Comparison of ENCODE assay signal across 9 mouse cellular contexts in genomic region chr1:149254141-149254540, GRCm38 (mm10).
DNase-seq lines count a peak whose midpoint lies in the region; ATAC-seq and TF ChIP-seq lines count a peak whose summit lies in the region.
"Had no signal": no experiment of that assay in that cellular context is flagged by ENCODE, and none has a peak within 500 bp of the region (broad histone marks: within the 10 kb centered on the region; RNA-seq: fewer than 3 reads in every experiment).

No protein-coding gene starts in this region.

- no peak for TF ChIP-seq EP300 in liver, postnatal 0 days (IDR thresholded peaks at IDR 0.05; ENCODE audit: low read depth)

- H3K9me3 ChIP-seq in liver, postnatal 0 days (ENCODE audit: low read length): no peaks in the 10 kb centered on the region
- no peaks in the 10 kb centered on the region for H3K9me3 ChIP-seq in liver, embryonic 11.5 days (ENCODE audit: control insufficient read depth, low read length)
- H3K9me3 ChIP-seq in midbrain, embryonic 13.5 days: no peaks in the 10 kb centered on the region
- H3K9me3 ChIP-seq: lung, embryonic 15.5 days had no signal

- no peak overlapping the region for H3K4me2 ChIP-seq in liver, postnatal 0 days (ENCODE audit: low read depth, low read length)
- H3K4me2 ChIP-seq in liver, embryonic 11.5 days: no peak overlapping the region
- H3K4me2 ChIP-seq in midbrain, embryonic 13.5 days (replicated peaks): no peak overlapping the region
- H3K4me2 ChIP-seq: lung, embryonic 15.5 days had no signal

- H3K9ac ChIP-seq in liver, postnatal 0 days (replicated peaks): no peak overlapping the region
- H3K9ac ChIP-seq in liver, embryonic 11.5 days (ENCODE audit: low read depth, low read length): no peak overlapping the region
- no peak overlapping the region for H3K9ac ChIP-seq in midbrain, embryonic 13.5 days (replicated peaks)
- H3K9ac ChIP-seq: lung, embryonic 15.5 days had no signal

- WGBS in liver, postnatal 0 days (ENCODE audit: insufficient replicate concordance): 30% methylated on average over 4 of the region's 4 CpGs
- 47% methylated on average over 4 of the region's 4 CpGs for WGBS in liver, embryonic 11.5 days
- WGBS in midbrain, embryonic 13.5 days: 46% methylated on average over 4 of the region's 4 CpGs

- peak; percentile 49 for TF ChIP-seq CTCF in liver, postnatal 0 days (IDR thresholded peaks at IDR 0.05; ENCODE audit: low read depth)

- no peaks in the 10 kb centered on the region for H3K36me3 ChIP-seq in liver, postnatal 0 days (replicated peaks; ENCODE audit: insufficient read depth, low read length)
- no peaks in the 10 kb centered on the region for H3K36me3 ChIP-seq in liver, embryonic 11.5 days (ENCODE audit: control insufficient read depth, insufficient read depth, low read length)
- no peaks in the 10 kb centered on the region for H3K36me3 ChIP-seq in midbrain, embryonic 13.5 days
- H3K36me3 ChIP-seq: lung, embryonic 15.5 days had no signal

- H3K27ac ChIP-seq in liver, postnatal 0 days (ENCODE audit: low read depth): no peak overlapping the region
- H3K27ac ChIP-seq in liver, embryonic 11.5 days (ENCODE audit: low read depth, low read length): no peak overlapping the region
- H3K27ac ChIP-seq in midbrain, embryonic 13.5 days: no peak overlapping the region
- H3K27ac ChIP-seq: lung, embryonic 15.5 days had no signal

- no peak overlapping the region for H3K4me3 ChIP-seq in liver, postnatal 0 days (ENCODE audit: low read depth, low read length)
- H3K4me3 ChIP-seq in liver, embryonic 11.5 days (ENCODE audit: low read depth, low read length): no peak overlapping the region
- H3K4me3 ChIP-seq in midbrain, embryonic 13.5 days (replicated peaks): no peak overlapping the region
- H3K4me3 ChIP-seq: lung, embryonic 15.5 days had no signal

- no peak for ATAC-seq in liver, postnatal 0 days
- ATAC-seq in liver, embryonic 11.5 days (replicated peaks; ENCODE audit: low FRiP score): no peak
- ATAC-seq in midbrain, embryonic 13.5 days: no peak

- H3K27me3 ChIP-seq in liver, postnatal 0 days (ENCODE audit: insufficient read depth, low read length): no peaks in the 10 kb centered on the region
- no peaks in the 10 kb centered on the region for H3K27me3 ChIP-seq in liver, embryonic 11.5 days (replicated peaks; ENCODE audit: control insufficient read depth, insufficient read depth, low read length)
- H3K27me3 ChIP-seq in midbrain, embryonic 13.5 days: no peaks in the 10 kb centered on the region
- H3K27me3 ChIP-seq: lung, embryonic 15.5 days had no signal

- no peaks in the 10 kb centered on the region for H3K4me1 ChIP-seq in liver, postnatal 0 days (ENCODE audit: insufficient read depth)
- no peaks in the 10 kb centered on the region for H3K4me1 ChIP-seq in liver, embryonic 11.5 days (replicated peaks; ENCODE audit: control insufficient read depth, insufficient read depth, low read length)
- no peaks in the 10 kb centered on the region for H3K4me1 ChIP-seq in midbrain, embryonic 13.5 days (replicated peaks)
- H3K4me1 ChIP-seq: lung, embryonic 15.5 days had no signal

- DNase-seq in cerebellum, adult 8-10 months: peak; percentile 16
- DNase-seq in cerebellum, adult 9-11 months: no peak
- no peak for DNase-seq in liver, postnatal 0 days
- DNase-seq in liver, embryonic 11.5 days (ENCODE audit: low spot score): no peak
- DNase-seq in Muller cell, postnatal 12 days (ENCODE audit: inconsistent ontology term): peak; percentile 12
- peak; percentile 13 for DNase-seq in embryo, embryonic 11.5 days (ENCODE audit: low read depth, low spot score)
- DNase-seq in urinary bladder, postnatal 10 days (ENCODE audit: low spot score): no peak

Comparison
In these comparisons a context has a peak if more than half of its experiments do, and no peak if none do; other contexts are left out.
1. DNase-seq: peak in cerebellum, adult 8-10 months (single experiment), Muller cell, postnatal 12 days (single experiment) and embryo, embryonic 11.5 days (single experiment); none in cerebellum, adult 9-11 months (single experiment), liver, postnatal 0 days (single experiment), liver, embryonic 11.5 days (single experiment) and urinary bladder, postnatal 10 days (single experiment).